Mouse (Mus musculus): ENCODE measurements around the gene Olfr711. TPM values are rescaled to one million over a fixed set of nuclear protein-coding genes. Genes with fewer than 3 reads are reported as not detected.
"Not testable (repeated sequence)": the region's sequence is repeated elsewhere in the genome, so short reads cannot be mapped to it uniquely, and the experiment has no call there.

Olfr711 gene
- under 1 TPM in 1 of 2 experiments, not detected in 1; 0.09 TPM for polyA plus RNA-seq (2017; shearing (Covaris generic))

DNA sequence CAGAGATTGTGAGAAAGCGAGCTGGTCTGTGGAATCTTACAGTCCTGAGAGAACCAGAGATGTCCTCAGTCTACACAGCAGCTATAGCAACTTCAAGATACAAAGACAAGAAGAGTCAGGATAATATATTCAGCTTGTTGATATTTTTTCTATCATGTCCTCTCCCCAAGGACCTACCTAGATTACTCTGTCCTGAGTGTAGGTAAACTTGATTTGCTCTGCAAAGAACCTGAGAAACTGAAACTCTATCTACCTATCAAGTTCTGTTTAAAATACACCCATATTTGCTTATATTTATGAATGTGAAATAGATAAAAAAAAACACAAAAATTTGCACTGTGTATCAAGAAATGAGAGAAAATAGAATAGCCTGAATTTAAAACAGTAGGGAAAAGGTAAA lies at the start of gene Olfr711:
TSS of gene Olfr711 (minus strand) at position 101 of the 400 bp plus-strand sequence.
- no peak for ATAC-seq

DNA sequence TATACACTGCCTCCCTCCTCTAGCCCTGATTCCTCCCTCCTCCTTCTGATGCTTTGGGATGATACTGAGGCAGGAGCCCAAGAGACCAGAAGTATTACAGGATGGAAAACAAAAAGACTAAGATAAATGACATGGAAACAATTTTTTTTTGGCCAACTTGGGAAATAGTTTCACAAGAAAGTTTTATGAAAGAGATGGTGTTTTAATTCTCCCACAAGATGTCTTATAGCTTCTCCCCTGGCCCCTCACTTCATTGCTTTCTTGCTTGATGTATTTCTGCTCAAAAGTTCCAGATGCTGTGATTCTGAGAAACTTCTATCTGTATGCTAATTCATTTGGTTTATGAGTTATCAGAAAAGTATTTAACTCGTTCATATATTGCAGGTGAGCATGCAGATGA lies 30.7 kb upstream of the Olfr711 start, which contains the start of gene Olfr2:
TSS of gene Olfr2 (minus strand) at position 101 of the 400 bp plus-strand sequence.
- no peak for ATAC-seq

DNA sequence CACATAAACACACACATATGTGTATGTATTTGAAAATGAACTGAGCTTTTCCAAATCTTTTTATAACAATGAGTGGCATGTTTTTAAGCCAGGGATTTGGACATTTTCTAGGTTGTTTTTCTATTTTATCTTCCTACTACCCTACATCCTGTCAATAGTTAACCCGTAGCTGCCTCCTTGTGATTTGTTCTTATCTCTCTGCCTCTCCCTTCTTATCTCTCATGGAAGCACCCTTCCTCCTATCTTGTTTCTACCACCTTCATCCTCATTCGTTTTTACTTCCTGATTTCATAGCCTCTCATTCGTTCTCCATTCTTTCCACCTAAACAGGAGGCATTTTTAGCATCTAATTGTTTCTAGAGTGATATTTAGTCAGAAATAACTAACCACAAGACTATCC lies 28.9 kb upstream of the Olfr711 start:
- no peak for ATAC-seq

DNA sequence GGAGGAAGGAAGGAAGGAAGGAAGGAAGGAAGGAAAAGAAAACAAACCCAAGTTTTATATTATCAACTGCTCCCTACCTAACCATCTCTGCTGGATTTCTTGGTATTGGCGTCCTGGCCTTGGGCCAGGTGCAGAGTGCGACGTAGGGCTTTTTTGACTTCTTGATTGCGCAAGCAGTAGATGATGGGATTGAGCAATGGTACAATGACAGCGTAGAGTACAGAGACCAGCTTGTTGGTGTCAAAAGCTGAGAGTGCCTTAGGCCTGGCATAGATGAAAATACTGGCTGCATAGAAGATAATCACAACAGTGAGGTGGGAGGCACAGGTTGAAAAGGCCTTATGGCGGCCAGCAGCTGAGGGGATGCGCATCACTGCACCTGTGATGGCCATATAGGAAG lies 25.5 kb upstream of the Olfr711 start:
- ATAC-seq: no peak

DNA sequence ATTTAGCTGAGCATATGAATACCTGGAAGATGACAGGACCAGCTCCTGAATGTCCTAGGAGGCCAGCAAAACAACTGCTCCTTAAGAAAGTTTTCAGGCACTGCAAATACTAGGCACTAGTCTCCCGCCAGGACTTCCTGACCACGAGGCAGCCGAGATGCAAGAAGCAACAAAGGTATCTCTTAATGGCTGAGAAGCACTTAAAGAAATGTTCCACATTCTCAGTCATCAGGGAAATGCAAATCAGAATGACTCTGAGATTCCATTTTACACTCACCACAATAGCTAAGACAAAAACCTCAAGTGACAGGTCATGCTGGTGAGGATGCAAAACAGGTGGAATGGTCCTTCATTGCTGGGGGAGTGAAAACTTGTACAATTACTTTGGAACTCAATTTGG lies 10.0 kb upstream of the Olfr711 start:
- ATAC-seq: no peak

DNA sequence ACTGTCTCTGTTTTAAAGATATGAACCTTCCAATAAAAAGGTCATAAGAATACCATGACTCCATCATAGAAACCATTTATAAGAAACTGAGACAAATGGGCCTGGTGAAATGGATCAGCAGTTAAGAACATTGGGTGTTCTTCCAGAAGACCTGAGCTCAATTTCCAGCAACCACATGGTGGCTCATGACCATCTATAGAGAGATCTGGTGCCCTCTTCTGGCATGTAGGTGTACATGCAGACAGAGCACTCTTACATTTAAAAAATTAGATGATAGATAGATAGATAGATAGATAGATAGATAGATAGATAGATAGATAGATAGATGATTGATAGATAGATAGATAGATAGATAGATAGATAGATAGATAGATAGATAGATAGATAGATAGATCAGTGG lies 7.8 kb downstream of the Olfr711 start:
- not testable (repeated sequence) for ATAC-seq

DNA sequence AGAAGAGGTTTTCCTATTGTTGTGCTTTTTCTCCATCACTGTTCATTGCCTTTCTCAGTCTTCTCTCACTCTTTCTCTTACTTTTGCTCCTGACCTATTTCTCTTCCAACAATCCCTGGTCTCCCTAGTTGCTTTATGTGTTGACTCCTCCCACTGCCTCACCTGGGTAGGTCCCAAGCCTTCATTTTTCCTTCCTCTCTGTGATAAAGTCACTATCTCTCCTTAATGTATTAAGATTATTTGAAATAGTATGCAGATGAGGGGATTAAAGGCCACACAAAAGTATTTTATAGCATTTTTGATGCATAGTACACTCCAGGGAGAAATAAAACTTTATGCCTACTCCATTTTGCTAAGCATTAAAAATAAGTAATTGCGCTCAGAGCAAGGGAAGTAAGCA lies 11.4 kb downstream of the Olfr711 start, which contains the start of gene Olfr6:
TSS of gene Olfr6 (minus strand) at position 101 of the 400 bp plus-strand sequence.
- no peak for ATAC-seq

DNA sequence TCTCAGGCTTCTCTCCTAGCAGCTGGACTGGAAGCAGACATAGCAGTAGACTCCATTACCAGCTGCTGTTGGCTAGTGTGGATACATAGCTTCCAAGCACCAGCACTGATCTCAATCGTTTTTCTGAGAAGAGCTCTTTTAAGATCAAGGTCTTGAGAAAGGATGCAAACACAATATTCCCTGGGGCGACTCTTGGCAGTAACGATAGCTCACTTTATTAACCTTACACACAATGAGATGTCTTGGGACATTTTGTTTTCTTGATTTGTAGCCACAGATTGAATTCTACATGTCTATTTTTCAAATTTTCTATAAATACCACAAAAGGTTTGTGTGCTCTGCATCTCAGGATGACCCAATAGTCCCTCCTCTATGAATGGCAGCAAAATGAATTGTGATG lies 27.0 kb downstream of the Olfr711 start, which contains the start of gene Olfr710:
TSS of gene Olfr710 (minus strand) at position 101 of the 400 bp plus-strand sequence.
- ATAC-seq: no peak

DNA sequence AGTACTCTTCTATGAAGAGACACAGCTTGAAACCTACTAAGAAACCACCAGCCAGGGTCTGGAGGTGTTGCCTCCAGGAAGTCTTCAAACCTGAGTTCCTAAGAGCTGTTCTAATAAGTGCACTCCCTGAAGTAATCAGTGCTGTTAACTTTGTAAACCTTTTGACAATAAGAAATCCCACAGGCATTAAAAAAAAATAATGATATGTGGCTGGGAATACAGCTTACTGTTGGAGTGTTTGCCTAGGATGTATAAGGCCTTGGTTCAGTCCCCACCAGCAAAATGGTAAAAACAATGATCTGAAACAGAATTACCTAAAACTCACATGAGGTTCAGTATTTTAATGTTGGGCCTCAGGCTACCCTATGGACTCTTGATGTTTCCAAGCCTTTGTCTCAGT lies 43.1 kb downstream of the Olfr711 start, which contains the start of gene Olfr709-ps1:
TSS of gene Olfr709-ps1 (minus strand) at position 101 of the 400 bp plus-strand sequence.
- no peak for ATAC-seq

DNA sequence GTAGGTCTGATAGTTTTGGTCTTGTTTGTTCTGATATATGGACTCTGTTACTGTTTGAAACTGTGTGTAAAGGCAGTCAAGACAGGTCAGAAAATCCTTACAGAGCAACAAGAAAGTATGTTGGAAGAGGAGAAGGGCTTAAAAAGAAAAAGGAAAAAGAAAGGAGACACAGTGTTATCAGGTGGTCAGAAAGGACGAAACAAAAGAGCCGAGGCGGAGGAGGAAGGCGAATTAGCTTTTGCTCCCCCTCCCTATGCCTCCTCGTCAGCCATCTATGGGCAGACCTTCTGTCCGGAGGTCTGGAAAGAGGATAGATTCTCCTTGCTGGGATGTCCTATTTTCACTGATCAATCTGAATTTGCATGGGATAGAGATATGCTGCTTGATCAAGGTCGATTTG lies 54.3 kb downstream of the Olfr711 start:
- not testable (repeated sequence) for ATAC-seq

Other genes with a start within 250 kb of the Olfr711 start
- gene Olfr697, start 233.0 kb downstream of the Olfr711 start, polyA plus RNA-seq (2017; shearing (Covaris generic)): not detected
- under 1 TPM in 1 of 2 experiments, not detected in 1; 0.23 TPM for gene Olfr698, start 220.1 kb downstream of the Olfr711 start, polyA plus RNA-seq (2017; shearing (Covaris generic))
- gene Olfr699, start 182.3 kb downstream of the Olfr711 start, polyA plus RNA-seq (2017; shearing (Covaris generic)): not detected
- not detected for gene Olfr700, start 166.6 kb downstream of the Olfr711 start, polyA plus RNA-seq (2017; shearing (Covaris generic))
- not detected for gene Olfr701, start 161.3 kb downstream of the Olfr711 start, polyA plus RNA-seq (2017; shearing (Covaris generic))
- not detected for gene Olfr702, start 141.6 kb downstream of the Olfr711 start, polyA plus RNA-seq (2017; shearing (Covaris generic))
- not detected for gene Olfr703, start 132.1 kb downstream of the Olfr711 start, polyA plus RNA-seq (2017; shearing (Covaris generic))
- not detected for gene Olfr704, start 112.3 kb downstream of the Olfr711 start, polyA plus RNA-seq (2017; shearing (Covaris generic))
- not detected for gene Olfr705, start 98.6 kb downstream of the Olfr711 start, polyA plus RNA-seq (2017; shearing (Covaris generic))
- not detected for gene Olfr706, start 87.3 kb downstream of the Olfr711 start, polyA plus RNA-seq (2017; shearing (Covaris generic))
- gene Olfr707, start 74.2 kb downstream of the Olfr711 start, polyA plus RNA-seq (2017; shearing (Covaris generic)): not detected
- gene Olfr1532-ps1, start 67.5 kb downstream of the Olfr711 start, polyA plus RNA-seq (2017; shearing (Covaris generic)): not detected
- not detected for gene Olfr709-ps1, start 43.2 kb downstream of the Olfr711 start, polyA plus RNA-seq (2017; shearing (Covaris generic))
- gene Olfr710, start 27.1 kb downstream of the Olfr711 start, polyA plus RNA-seq (2017; shearing (Covaris generic)): not detected
- gene Olfr6, start 11.5 kb downstream of the Olfr711 start, polyA plus RNA-seq (2017; shearing (Covaris generic)): not detected
- gene Olfr2, start 30.6 kb upstream of the Olfr711 start, polyA plus RNA-seq (2017; shearing (Covaris generic)): under 1 TPM in 1 of 2 experiments, not detected in 1; 0.07 TPM
- not detected for gene Olfr713, start 55.7 kb upstream of the Olfr711 start, polyA plus RNA-seq (2017; shearing (Covaris generic))
- not detected for gene Olfr714, start 95.5 kb upstream of the Olfr711 start, polyA plus RNA-seq (2017; shearing (Covaris generic))
- not detected for gene Olfr17, start 117.8 kb upstream of the Olfr711 start, polyA plus RNA-seq (2017; shearing (Covaris generic))
- under 1 TPM in 1 of 2 experiments, not detected in 1; 0.16 TPM for gene Olfr715b, start 134.9 kb upstream of the Olfr711 start, polyA plus RNA-seq (2017; shearing (Covaris generic))
- gene Olfr715, start 155.6 kb upstream of the Olfr711 start, polyA plus RNA-seq (2017; shearing (Covaris generic)): not detected
- not detected for gene Olfr716, start 162.9 kb upstream of the Olfr711 start, polyA plus RNA-seq (2017; shearing (Covaris generic))
- not detected for gene Nlrp14, start 191.5 kb upstream of the Olfr711 start, polyA plus RNA-seq (2017; shearing (Covaris generic))
- not detected for gene Rbmxl2, start 234.0 kb upstream of the Olfr711 start, polyA plus RNA-seq (2017; shearing (Covaris generic))

All from CD4-positive, CD25-positive, alpha-beta regulatory T cell, adult 4 months (primary cell).